Mouse (Mus musculus): ENCODE measurements at regions not wholly inside any gene's neighbourhood (a gene's known extent, or its start where the extent isn't known, plus 50 kb on each side); places are given as distances from the start of the nearest gene placed in this dataset.

GRCm38 (mm10) chr14:58761291-58761690 is 381.4 kb downstream of the 1700129C05Rik start:
- no peaks in the 10 kb centered on the region for H3K36me3 ChIP-seq (ENCODE audit: control insufficient read depth, insufficient read depth, low read length)
- WGBS: 85% methylated on average over 2 of the region's 2 CpGs
- TF ChIP-seq POLR2A (IDR thresholded peaks at IDR 0.05; ENCODE audit: low read depth, low read length) (no peak), CTCF (IDR thresholded peaks at IDR 0.05; ENCODE audit: extremely low read depth, insufficient read depth, insufficient read length, insufficient replicate concordance) (no peak)
- no peak overlapping the region for H3K27ac ChIP-seq (ENCODE audit: insufficient read depth, low read length)
- no peaks in the 10 kb centered on the region for H3K4me1 ChIP-seq (ENCODE audit: control insufficient read depth, insufficient read depth, insufficient read length)
- no peak overlapping the region for H3K4me3 ChIP-seq (ENCODE audit: extremely low read depth, insufficient read depth, insufficient read length)
- no peak for DNase-seq (ENCODE audit: low read depth in 1 of 2, low spot score in 2 of 2)
- H3K27me3 ChIP-seq (ENCODE audit: control insufficient read depth, insufficient read depth, low read length): no peaks in the 10 kb centered on the region

- H3K4me3 ChIP-seq (ENCODE audit: extremely low read depth, insufficient read depth, insufficient read length): no peak overlapping the region
- DNase-seq (ENCODE audit: low read depth in 1 of 2, low spot score in 2 of 2): no peak
- no peaks in the 10 kb centered on the region for H3K36me3 ChIP-seq (ENCODE audit: control insufficient read depth, insufficient read depth, low read length)
- H3K4me1 ChIP-seq (ENCODE audit: control insufficient read depth, insufficient read depth, insufficient read length): no peaks in the 10 kb centered on the region
- no peak for TF ChIP-seq CTCF (IDR thresholded peaks at IDR 0.05; ENCODE audit: extremely low read depth, insufficient read depth, insufficient read length, insufficient replicate concordance)
- H3K27ac ChIP-seq (ENCODE audit: insufficient read depth, low read length): no peak overlapping the region
- 84% methylated on average over 4 of the region's 4 CpGs for WGBS
- H3K27me3 ChIP-seq (ENCODE audit: control insufficient read depth, insufficient read depth, low read length): no peaks in the 10 kb centered on the region
Measured at GRCm38 (mm10) chr14:58759759-58760158, 382.9 kb downstream of the 1700129C05Rik start.

GRCm38 (mm10) chr14:58753781-58754180 is 388.9 kb downstream of the 1700129C05Rik start:
- no peak for DNase-seq (ENCODE audit: low read depth in 1 of 2, low spot score in 2 of 2)
- WGBS: 93% methylated on average over 7 of the region's 7 CpGs
- H3K4me1 ChIP-seq (ENCODE audit: control insufficient read depth, insufficient read depth, insufficient read length): no peaks in the 10 kb centered on the region
- no peaks in the 10 kb centered on the region for H3K36me3 ChIP-seq (ENCODE audit: control insufficient read depth, insufficient read depth, low read length)
- H3K27ac ChIP-seq (ENCODE audit: insufficient read depth, low read length): no peak overlapping the region
- H3K27me3 ChIP-seq (ENCODE audit: control insufficient read depth, insufficient read depth, low read length): no peaks in the 10 kb centered on the region
- TF ChIP-seq CTCF (IDR thresholded peaks at IDR 0.05; ENCODE audit: extremely low read depth, insufficient read depth, insufficient read length, insufficient replicate concordance): no peak
- TF ChIP-seq POLR2A (IDR thresholded peaks at IDR 0.05; ENCODE audit: low read depth, low read length): no peak
- H3K4me3 ChIP-seq (ENCODE audit: extremely low read depth, insufficient read depth, insufficient read length): no peak overlapping the region

- TF ChIP-seq CTCF (IDR thresholded peaks at IDR 0.05; ENCODE audit: extremely low read depth, insufficient read depth, insufficient read length, insufficient replicate concordance): no peak
- TF ChIP-seq POLR2A (IDR thresholded peaks at IDR 0.05; ENCODE audit: low read depth, low read length): no peak
- no peaks in the 10 kb centered on the region for H3K27me3 ChIP-seq (ENCODE audit: control insufficient read depth, insufficient read depth, low read length)
- no peaks in the 10 kb centered on the region for H3K4me1 ChIP-seq (ENCODE audit: control insufficient read depth, insufficient read depth, insufficient read length)
- no peak overlapping the region for H3K4me3 ChIP-seq (ENCODE audit: extremely low read depth, insufficient read depth, insufficient read length)
- DNase-seq (ENCODE audit: low read depth in 1 of 2, low spot score in 2 of 2): no peak
- 82% methylated on average over 1 of the region's 1 CpGs for WGBS
- no peaks in the 10 kb centered on the region for H3K36me3 ChIP-seq (ENCODE audit: control insufficient read depth, insufficient read depth, low read length)
- H3K27ac ChIP-seq (ENCODE audit: insufficient read depth, low read length): no peak overlapping the region
Measured at GRCm38 (mm10) chr14:58753136-58753535, 389.6 kb downstream of the 1700129C05Rik start.

GRCm38 (mm10) chr14:58726418-58726817 is 416.3 kb downstream of the 1700129C05Rik start:
- TF ChIP-seq POLR2A (IDR thresholded peaks at IDR 0.05; ENCODE audit: low read depth, low read length) (no peak), CTCF (IDR thresholded peaks at IDR 0.05; ENCODE audit: extremely low read depth, insufficient read depth, insufficient read length, insufficient replicate concordance) (no peak)
- Histone ChIP-seq H3K36me3 (ENCODE audit: control insufficient read depth, insufficient read depth, low read length) (no peaks in the 10 kb centered on the region), H3K27me3 (ENCODE audit: control insufficient read depth, insufficient read depth, low read length) (no peaks in the 10 kb centered on the region), H3K4me1 (ENCODE audit: control insufficient read depth, insufficient read depth, insufficient read length) (no peaks in the 10 kb centered on the region), H3K27ac (ENCODE audit: insufficient read depth, low read length) (no peak overlapping the region), H3K4me3 (ENCODE audit: extremely low read depth, insufficient read depth, insufficient read length) (no peak overlapping the region)
- WGBS: 78% methylated on average over 1 of the region's 1 CpGs
- DNase-seq (ENCODE audit: low read depth in 1 of 2, low spot score in 2 of 2): no peak

- TF ChIP-seq POLR2A (IDR thresholded peaks at IDR 0.05; ENCODE audit: low read depth, low read length): no peak
- no peak for TF ChIP-seq CTCF (IDR thresholded peaks at IDR 0.05; ENCODE audit: extremely low read depth, insufficient read depth, insufficient read length, insufficient replicate concordance)
- Histone ChIP-seq H3K4me3 (ENCODE audit: extremely low read depth, insufficient read depth, insufficient read length) (no peak overlapping the region), H3K36me3 (ENCODE audit: control insufficient read depth, insufficient read depth, low read length) (no peaks in the 10 kb centered on the region), H3K27me3 (ENCODE audit: control insufficient read depth, insufficient read depth, low read length) (no peaks in the 10 kb centered on the region), H3K27ac (ENCODE audit: insufficient read depth, low read length) (no peak overlapping the region), H3K4me1 (ENCODE audit: control insufficient read depth, insufficient read depth, insufficient read length) (no peaks in the 10 kb centered on the region)
- DNase-seq (ENCODE audit: low read depth in 1 of 2, low spot score in 2 of 2): no peak
Measured at GRCm38 (mm10) chr14:58714856-58715255, 427.8 kb downstream of the 1700129C05Rik start.

GRCm38 (mm10) chr14:58709861-58710260 is 432.8 kb downstream of the 1700129C05Rik start:
- H3K36me3 ChIP-seq (ENCODE audit: control insufficient read depth, insufficient read depth, low read length): no peaks in the 10 kb centered on the region
- H3K4me1 ChIP-seq (ENCODE audit: control insufficient read depth, insufficient read depth, insufficient read length): no peaks in the 10 kb centered on the region
- no peaks in the 10 kb centered on the region for H3K27me3 ChIP-seq (ENCODE audit: control insufficient read depth, insufficient read depth, low read length)
- no peak overlapping the region for H3K4me3 ChIP-seq (ENCODE audit: extremely low read depth, insufficient read depth, insufficient read length)
- TF ChIP-seq POLR2A (IDR thresholded peaks at IDR 0.05; ENCODE audit: low read depth, low read length) (no peak), CTCF (IDR thresholded peaks at IDR 0.05; ENCODE audit: extremely low read depth, insufficient read depth, insufficient read length, insufficient replicate concordance) (no peak)
- no peak for DNase-seq (ENCODE audit: low read depth in 1 of 2, low spot score in 2 of 2)
- WGBS: 91% methylated on average over 7 of the region's 7 CpGs
- H3K27ac ChIP-seq (ENCODE audit: insufficient read depth, low read length): no peak overlapping the region

Measured in spleen, adult 2 months (tissue).